Mouse (Mus musculus): ENCODE data around the gene Fibcd1. TPM values are rescaled to one million over a fixed set of nuclear protein-coding genes. Genes with fewer than 3 reads are reported as not detected.

Fibcd1 gene
- total and polyA plus RNA-seq, 3 experiments = not detected

DNA sequence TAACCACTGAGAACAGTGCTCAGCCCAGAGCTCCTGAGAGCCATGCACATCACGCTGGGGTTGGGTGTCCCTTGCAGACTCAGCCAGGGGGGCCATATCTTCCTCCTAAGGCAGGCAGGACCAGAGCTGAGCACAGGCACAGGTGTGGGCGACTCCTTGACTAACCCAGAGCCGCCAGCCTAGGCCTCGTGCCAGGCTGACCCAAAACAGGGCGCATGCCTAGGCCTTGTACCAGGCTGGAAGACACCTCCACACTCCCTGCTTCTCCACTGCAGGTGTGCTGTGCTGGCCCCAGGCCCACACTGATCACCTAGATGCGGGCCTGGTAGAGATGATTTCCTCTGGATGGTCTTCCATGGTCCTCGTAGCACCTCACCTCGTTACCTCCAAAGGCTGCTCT, 43.0 kb downstream of the Fibcd1 start:
- no peaks in the 10 kb centered on the region for H3K36me3 ChIP-seq (ENCODE audit: control insufficient read depth in 1 of 2, insufficient read depth in 2 of 2, low read length in 2 of 2)

DNA sequence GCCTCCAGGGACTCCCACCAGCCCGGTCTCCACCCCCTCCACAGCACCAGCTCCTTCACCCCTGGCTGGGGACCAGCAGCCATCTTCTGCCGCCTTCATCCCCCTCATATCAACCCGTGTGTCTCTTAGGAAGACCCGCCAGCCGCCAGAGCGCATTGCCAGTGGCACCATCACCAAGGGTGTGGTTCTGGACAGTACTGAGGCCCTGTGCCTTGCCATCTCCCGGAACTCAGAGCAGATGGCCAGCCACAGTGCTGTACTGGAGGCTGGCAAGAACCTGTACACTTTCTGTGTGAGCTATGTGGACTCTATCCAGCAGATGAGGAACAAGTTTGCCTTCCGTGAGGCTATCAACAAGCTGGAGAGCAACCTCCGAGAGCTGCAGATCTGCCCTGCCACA, 44.4 kb downstream of the Fibcd1 start:
- no peak overlapping the region for H3K4me3 ChIP-seq (ENCODE audit: control insufficient read depth in 1 of 2, insufficient read depth in 1 of 2, low read depth in 2 of 2, low read length in 2 of 2)
- H3K9ac ChIP-seq (ENCODE audit: control insufficient read depth, low read depth, low read length, poor library complexity, severe bottlenecking) = no peak overlapping the region
- no peaks in the 10 kb centered on the region for H3K4me1 ChIP-seq (ENCODE audit: control insufficient read depth in 1 of 2, insufficient read depth in 2 of 2, low read length in 2 of 2)
- H3K36me3 ChIP-seq (ENCODE audit: control insufficient read depth in 1 of 2, insufficient read depth in 2 of 2, low read length in 2 of 2) = no peaks in the 10 kb centered on the region; a peak in 1 of 4 replicates
- DNase-seq (ENCODE audit: low read depth, low spot score) = no peak
- no peaks in the 10 kb centered on the region for H3K27me3 ChIP-seq (ENCODE audit: control insufficient read depth in 1 of 2, insufficient read depth in 2 of 2, low read length in 2 of 2)
- H3K27ac ChIP-seq (ENCODE audit: control insufficient read depth, low read depth, low read length) = no peak overlapping the region
- no peaks in the 10 kb centered on the region for H3K79me2 ChIP-seq (ENCODE audit: control insufficient read depth, insufficient read depth, low read length, poor library complexity)
- H3K9me3 ChIP-seq (replicated peaks; ENCODE audit: insufficient read depth, low read length) = no peaks in the 10 kb centered on the region
- TF ChIP-seq MEF2A (IDR thresholded peaks at IDR 0.05; ENCODE audit: extremely low read depth, insufficient replicate concordance, low read depth, low read length, poor library complexity, severe bottlenecking) (no peak), MAX (IDR thresholded peaks at IDR 0.05; ENCODE audit: low read length) (no peak), RAD21 (IDR thresholded peaks at IDR 0.05; ENCODE audit: low read depth, low read length) (no peak), POLR2A (IDR thresholded peaks at IDR 0.05; ENCODE audit: control insufficient read depth in 1 of 2, insufficient read depth in 1 of 2, low read depth in 1 of 2, low read length in 2 of 2, poor library complexity in 1 of 2) (no peak), RCOR1 (IDR thresholded peaks at IDR 0.05; ENCODE audit: low read depth, low read length) (no peak), USF1 (IDR thresholded peaks at IDR 0.05; ENCODE audit: low read depth, low read length) (no peak), MAFK (IDR thresholded peaks at IDR 0.05; ENCODE audit: borderline replicate concordance, low read depth, low read length) (no peak), ZNF384 (IDR thresholded peaks at IDR 0.05; ENCODE audit: low read depth, low read length) (no peak), USF2 (IDR thresholded peaks at IDR 0.05; ENCODE audit: borderline replicate concordance in 1 of 2, insufficient read depth in 1 of 2, low read depth in 1 of 2, low read length in 2 of 2) (no peak), NRF1 (IDR thresholded peaks at IDR 0.05; ENCODE audit: insufficient read depth, low read depth, low read length, poor library complexity, severe bottlenecking) (no peak), CTCF (IDR thresholded peaks at IDR 0.05 in 2 of 3, conservative IDR thresholded peaks at IDR 0.05 in 1 of 3; ENCODE audit: control insufficient read depth in 1 of 3, insufficient read depth in 1 of 3, low read depth in 2 of 3, low read length in 3 of 3, poor library complexity in 1 of 3, severe bottlenecking in 1 of 3) (no peak), E2F4 (IDR thresholded peaks at IDR 0.05; ENCODE audit: borderline replicate concordance, low read depth, low read length) (no peak), TBP (IDR thresholded peaks at IDR 0.05; ENCODE audit: low read depth, low read length) (no peak), TCF12 (IDR thresholded peaks at IDR 0.05; ENCODE audit: low read depth, low read length) (no peak), JUND (IDR thresholded peaks at IDR 0.05; ENCODE audit: low read depth, low read length) (no peak), ZMIZ1 (IDR thresholded peaks at IDR 0.05; ENCODE audit: low read depth, low read length) (no peak)

More for the DNA sequence above, 43.0 kb downstream of the Fibcd1 start:
- H3K9me3 ChIP-seq (replicated peaks; ENCODE audit: insufficient read depth, low read length) = no peaks in the 10 kb centered on the region
- no peak overlapping the region for H3K27ac ChIP-seq (ENCODE audit: control insufficient read depth, low read depth, low read length)
- DNase-seq (ENCODE audit: low read depth, low spot score) = no peak
- H3K79me2 ChIP-seq (ENCODE audit: control insufficient read depth, insufficient read depth, low read length, poor library complexity) = no peaks in the 10 kb centered on the region
- no peak for TF ChIP-seq ETS1 (IDR thresholded peaks at IDR 0.05; ENCODE audit: low read depth, low read length)
- TF ChIP-seq ZNF384 (IDR thresholded peaks at IDR 0.05; ENCODE audit: low read depth, low read length) = no peak
- no peak for TF ChIP-seq SMC3 (IDR thresholded peaks at IDR 0.05; ENCODE audit: low read depth, low read length)
- TF ChIP-seq USF2 (IDR thresholded peaks at IDR 0.05; ENCODE audit: borderline replicate concordance in 1 of 2, insufficient read depth in 1 of 2, low read depth in 1 of 2, low read length in 2 of 2) = no peak
- no peak for TF ChIP-seq NELFE (IDR thresholded peaks at IDR 0.05; ENCODE audit: low read depth, low read length)
- no peak for TF ChIP-seq MAX (IDR thresholded peaks at IDR 0.05; ENCODE audit: low read length)
- TF ChIP-seq EP300 (IDR thresholded peaks at IDR 0.05; ENCODE audit: low read depth in 1 of 2, low read length in 2 of 2) = no peak
- TF ChIP-seq MXI1 (IDR thresholded peaks at IDR 0.05; ENCODE audit: low read depth, low read length) = no peak
- no peak for TF ChIP-seq SIN3A (IDR thresholded peaks at IDR 0.05; ENCODE audit: low read length)
- no peak for TF ChIP-seq BHLHE40 (IDR thresholded peaks at IDR 0.05; ENCODE audit: borderline replicate concordance, low read depth, low read length)
- TF ChIP-seq RAD21 (IDR thresholded peaks at IDR 0.05; ENCODE audit: low read depth, low read length) = no peak
- TF ChIP-seq ZKSCAN1 (IDR thresholded peaks at IDR 0.05; ENCODE audit: low read depth, low read length) = no peak
- no peak for TF ChIP-seq POLR2AphosphoS2 (IDR thresholded peaks at IDR 0.05; ENCODE audit: low read length)
- TF ChIP-seq HCFC1 (IDR thresholded peaks at IDR 0.05; ENCODE audit: low read depth, low read length) = no peak
- no peak for TF ChIP-seq POLR2AphosphoS5 (IDR thresholded peaks at IDR 0.05; ENCODE audit: borderline replicate concordance, low read depth, low read length)
- TF ChIP-seq MYB (IDR thresholded peaks at IDR 0.05; ENCODE audit: low read depth, low read length) = no peak
- TF ChIP-seq USF1 (IDR thresholded peaks at IDR 0.05; ENCODE audit: low read depth, low read length) = no peak
- no peak overlapping the region for H3K9ac ChIP-seq (ENCODE audit: control insufficient read depth, low read depth, low read length, poor library complexity, severe bottlenecking)
- no peak overlapping the region for H3K4me3 ChIP-seq (ENCODE audit: control insufficient read depth in 1 of 2, insufficient read depth in 1 of 2, low read depth in 2 of 2, low read length in 2 of 2)
- H3K27me3 ChIP-seq (ENCODE audit: control insufficient read depth in 1 of 2, insufficient read depth in 2 of 2, low read length in 2 of 2) = no peaks in the 10 kb centered on the region
- no peaks in the 10 kb centered on the region for H3K4me1 ChIP-seq (ENCODE audit: control insufficient read depth in 1 of 2, insufficient read depth in 2 of 2, low read length in 2 of 2)

Data from MEL (cell line).